Mouse (Mus musculus): Measurements from ENCODE around the gene Gm10486. TPM values are rescaled to one million over a fixed set of nuclear protein-coding genes. Genes with fewer than 3 reads are reported as not detected.
"Not testable (repeated sequence)": the region's sequence is repeated elsewhere in the genome, so short reads cannot be mapped to it uniquely, and the experiment has no call there.

Gm10486 gene
- total RNA-seq (2014; rRNA removed) (not detected in 2 replicates), polyA plus RNA-seq (2012; rRNA removed) (not detected in 2 replicates)

DNA sequence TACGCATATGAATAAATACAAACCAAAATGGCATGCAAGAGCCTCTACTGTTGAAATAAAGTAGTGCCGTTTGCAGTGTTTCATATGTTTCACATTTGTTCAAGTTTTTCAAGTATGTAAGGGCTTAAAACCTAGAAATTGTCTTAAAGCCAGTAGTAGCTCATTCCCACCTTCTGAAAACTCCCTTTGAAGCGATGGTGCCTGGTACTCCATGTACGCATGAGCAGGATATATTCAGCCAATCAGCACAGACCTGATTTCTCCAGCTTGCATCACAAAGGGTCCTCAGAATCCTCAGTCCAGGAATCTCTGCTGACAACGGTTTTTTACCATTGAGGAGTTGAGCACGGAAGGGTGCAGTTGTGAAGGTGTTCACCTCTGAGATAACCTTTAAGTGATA is at the start of gene Gm10486:
Gene Gm10486 (plus strand): TSS at position 301 of the 400 bp plus-strand sequence.
- H3K9ac ChIP-seq (ENCODE audit: low read depth, low read length); DNase-seq (ENCODE audit: extremely low read depth, low read depth, low spot score); H3K27me3 ChIP-seq (ENCODE audit: control insufficient read depth, insufficient read depth, low read length); H3K27ac ChIP-seq (replicated peaks; ENCODE audit: insufficient read depth, low read depth, low read length); H3K36me3 ChIP-seq (ENCODE audit: control insufficient read depth, insufficient read depth, low read length); H3K4me1 ChIP-seq (ENCODE audit: control insufficient read depth, insufficient read depth, low read length); H3K4me3 ChIP-seq (ENCODE audit: insufficient read depth, low read depth, low read length); H3K79me2 ChIP-seq (ENCODE audit: control insufficient read depth, insufficient read depth, low read length): not testable (repeated sequence)
- WGBS = no CpG with 5 or more reads among the region's 6 CpGs
